Mouse (Mus musculus) bone marrow, adult 2 months (tissue): ENCODE data around the gene Slc25a12. TPM values are rescaled to one million over a fixed set of nuclear protein-coding genes. Genes with fewer than 3 reads are reported as not detected.
A peak's percentile ranks its signal among the peaks of the same experiment; 100 is the strongest.
"Not testable (repeated sequence)": the region's sequence is repeated elsewhere in the genome, so short reads cannot be mapped to it uniquely, and the experiment has no call there.

Experiments used
- H3K27ac ChIP-seq: fragments of 200-500 bp; 2 replicates; pipeline ENCODE4 v1.5.1; 2012; ENCODE audit warnings: low read depth, mild to moderate bottlenecking, control low read depth, inconsistent platforms, low read length; ENCODE audit not compliant: control insufficient read depth, poor library complexity, insufficient read depth
- H3K4me1 ChIP-seq: fragments of 200-500 bp; 2 replicates; pipeline ENCODE4 v1.6.1; 2011; ENCODE audit warnings: low read length; ENCODE audit not compliant: control insufficient read depth, insufficient read depth
- H3K4me3 ChIP-seq: fragments of 200-500 bp; replicated peaks from 2 replicates; pipeline ENCODE3; 2011; ENCODE audit warnings: mild to moderate bottlenecking, low read depth, low read length, control low read depth; ENCODE audit not compliant: control insufficient read depth
- CTCF ChIP-seq: fragments of 200-500 bp; IDR thresholded peaks from 2 replicates; pipeline ENCODE4 v1.5.1; 2011; ENCODE audit warnings: low read length, control low read depth; ENCODE audit not compliant: control insufficient read depth, insufficient read depth
- POLR2A ChIP-seq: fragments of 200-500 bp; IDR thresholded peaks from 2 replicates; pipeline ENCODE4 v1.6.1; 2011; ENCODE audit warnings: low read depth, mild to moderate bottlenecking, control low read depth, low read length, borderline replicate concordance; ENCODE audit not compliant: control insufficient read depth
- WGBS: fragments of 180-500 bp; shearing (Covaris S2); methylation state at CpG from one replicate; pipeline ENCODE4 v1.1.7; 2018; 5-methylcytosine and 5-hydroxymethylcytosine counted together
- polyA plus RNA-seq: library from polyadenylated mRNA; stranded (reverse); fragments of >200 nt; gene quantifications from 2 replicates; pipeline ENCODE4 v1.2.4, GENCODE M21; 2011; ENCODE audit warnings: low replicate concordance; ENCODE audit not compliant: missing spikeins, insufficient read depth, insufficient read length

Slc25a12 gene
- polyA plus RNA-seq, 1 experiment: 22.2 TPM

DNA sequence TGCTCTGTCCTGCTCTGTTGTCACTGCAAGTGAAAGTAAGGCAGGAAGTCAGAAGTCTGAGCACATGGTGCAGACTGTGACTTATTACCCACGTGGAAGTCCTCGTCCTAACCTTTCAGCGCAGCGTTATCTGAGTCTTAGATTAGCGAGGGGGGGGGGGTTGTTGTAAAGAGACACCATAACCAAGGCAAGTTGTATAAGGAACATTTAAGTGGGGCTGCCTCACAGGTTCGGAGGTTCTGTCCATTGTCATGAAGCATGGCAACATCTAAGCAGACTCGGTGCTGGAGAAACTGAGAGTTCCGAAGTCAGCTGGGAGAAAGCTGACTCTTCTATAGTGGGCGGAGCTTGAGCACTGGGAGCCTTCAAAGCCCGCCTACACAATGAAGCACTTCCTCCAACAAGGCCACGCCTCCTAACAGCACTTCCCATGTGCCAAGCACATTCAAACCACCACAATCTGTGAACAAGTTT, 8.9 kb upstream of the Slc25a12 start:
- no peak overlapping the region for H3K4me3 ChIP-seq
- H3K27ac ChIP-seq: no peak overlapping the region
- 64% methylated on average over 11 of the region's 11 CpGs for WGBS
- H3K4me1 ChIP-seq: peaks cover 1% of the 10 kb centered on the region; the same call in 1 of the 2 replicates
- TF ChIP-seq CTCF (no peak), POLR2A (no peak)

GRCm38 (mm10) chr2:71374275-71375155, 7.0 kb upstream of the Slc25a12 start:
- peaks cover 1% of the 10 kb centered on the region; the same call in 1 of the 2 replicates for H3K4me1 ChIP-seq
- 20% methylated on average over 8 of the region's 8 CpGs for WGBS
- H3K4me3 ChIP-seq: no peak overlapping the region
- no peak overlapping the region for H3K27ac ChIP-seq
- TF ChIP-seq CTCF (no peak), POLR2A (no peak)

DNA sequence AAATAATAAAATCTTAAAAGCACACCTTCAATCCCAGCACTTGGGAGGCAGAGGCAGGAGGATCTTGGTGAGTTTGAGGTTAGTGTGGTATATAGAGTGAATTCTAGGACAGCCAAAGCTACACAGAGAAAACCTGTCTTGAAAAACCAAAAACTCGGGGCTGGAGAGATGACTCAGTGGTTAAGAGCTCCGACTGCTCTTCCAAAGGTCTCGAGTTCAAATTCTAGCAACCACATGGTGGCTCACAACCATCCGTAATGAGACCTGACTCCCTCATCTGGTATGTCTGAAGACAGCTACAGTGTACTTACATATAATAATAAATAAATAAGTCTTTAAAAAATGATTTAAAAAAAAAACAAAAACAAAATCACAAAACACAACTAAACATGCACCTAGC, 4.7 kb upstream of the Slc25a12 start:
- H3K27ac ChIP-seq, H3K4me1 ChIP-seq, H3K4me3 ChIP-seq: not testable (repeated sequence)
- WGBS: 77% methylated on average over 4 of the region's 4 CpGs

GRCm38 (mm10) chr2:71371790-71372189, 4.2 kb upstream of the Slc25a12 start:
- Histone ChIP-seq H3K27ac (no peak overlapping the region), H3K4me1 (peaks cover 1% of the 10 kb centered on the region; the same call in 1 of the 2 replicates), H3K4me3 (no peak overlapping the region)
- 87% methylated on average over 5 of the region's 5 CpGs for WGBS
- no peak for TF ChIP-seq POLR2A
- TF ChIP-seq CTCF: no peak

DNA sequence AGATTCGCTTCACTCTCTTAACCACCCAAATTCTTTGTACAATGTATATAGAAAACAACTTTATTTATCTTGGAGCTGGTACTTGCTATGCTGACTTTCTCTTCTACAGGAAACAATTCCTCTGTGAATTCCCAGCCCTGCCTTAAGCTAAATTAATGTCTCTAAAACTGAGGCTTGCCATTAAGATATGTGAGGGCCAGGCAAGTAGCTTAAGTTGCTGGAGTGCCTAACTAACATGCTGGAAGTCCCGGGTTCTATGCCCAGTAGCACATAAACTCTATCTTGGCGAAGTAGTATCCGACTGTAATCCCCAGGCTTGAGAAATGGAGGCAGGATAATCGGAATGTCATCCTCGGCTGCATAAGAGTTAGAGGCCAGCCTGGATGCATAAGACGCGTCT, 537 bp upstream of the Slc25a12 start:
- WGBS: 14% methylated on average over 8 of the region's 8 CpGs
- Histone ChIP-seq H3K27ac (no peak overlapping the region; the same call in 1 of the 2 replicates), H3K4me1 (no peaks in the 10 kb centered on the region; the same call in 1 of the 2 replicates), H3K4me3 (peak overlapping the region; percentile 69)
- TF ChIP-seq POLR2A: no peak
- TF ChIP-seq CTCF: no peak

GRCm38 (mm10) chr2:71366618-71367124, 878 bp downstream of the Slc25a12 start:
- WGBS: 2% methylated on average over 9 of the region's 9 CpGs

DNA sequence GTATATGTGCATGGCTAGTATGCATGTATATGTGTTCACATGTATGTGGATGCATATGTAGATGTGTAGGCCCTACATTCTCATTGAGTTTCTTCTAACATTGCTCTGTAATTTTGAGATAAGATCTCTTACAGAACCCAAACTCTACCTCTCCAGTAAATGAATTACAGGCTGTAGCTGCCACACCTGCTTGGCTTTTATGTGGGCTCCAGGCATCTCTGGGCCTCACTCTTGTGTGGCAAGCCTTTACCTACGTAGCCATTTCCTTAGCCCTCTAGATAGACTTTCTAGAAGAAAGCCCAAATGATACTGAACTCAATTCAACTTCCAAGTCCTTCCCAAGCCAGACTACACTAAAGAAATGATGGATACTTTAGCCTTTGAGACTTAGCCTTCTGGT, 7.4 kb downstream of the Slc25a12 start:
- WGBS: 82% methylated on average over 1 of the region's 1 CpGs
- no peak overlapping the region for H3K27ac ChIP-seq
- H3K4me3 ChIP-seq: no peak overlapping the region
- TF ChIP-seq POLR2A: no peak
- TF ChIP-seq CTCF: no peak
- no peaks in the 10 kb centered on the region; the same call in 1 of the 2 replicates for H3K4me1 ChIP-seq

More at GRCm38 (mm10) chr2:71366618-71367124, 878 bp downstream of the Slc25a12 start:
- Histone ChIP-seq H3K27ac (peak overlapping the region; percentile 93), H3K4me1 (no peaks in the 10 kb centered on the region; the same call in 1 of the 2 replicates), H3K4me3 (peak overlapping the region; percentile 89)
- TF ChIP-seq CTCF: no peak
- TF ChIP-seq POLR2A: no peak

- WGBS: 89% methylated on average over 5 of the region's 5 CpGs
- Histone ChIP-seq H3K4me3 (no peak overlapping the region), H3K4me1 (peaks cover 2% of the 10 kb centered on the region; the same call in 1 of the 2 replicates), H3K27ac (no peak overlapping the region)
- TF ChIP-seq POLR2A (no peak), CTCF (no peak)
Observed at GRCm38 (mm10) chr2:71358347-71358746, 9.2 kb downstream of the Slc25a12 start.
